Mouse (Mus musculus): ENCODE measurements around the gene Sla2. TPM values are rescaled to one million over a fixed set of nuclear protein-coding genes. Genes with fewer than 3 reads are reported as not detected.

The Sla2 gene
- polyA plus RNA-seq, 1 experiment from 2014 or later, result 0.31 TPM

- H3K4me3 ChIP-seq, result no peak overlapping the region
- no peaks in the 10 kb centered on the region for H3K27me3 ChIP-seq
- no peak overlapping the region for H3K9ac ChIP-seq
- no peak overlapping the region for H3K27ac ChIP-seq
- WGBS, result 95% methylated on average over 4 of the region's 4 CpGs
- H3K4me2 ChIP-seq, result no peak overlapping the region
- H3K36me3 ChIP-seq, result peaks cover 57% of the 10 kb centered on the region
- no peaks in the 10 kb centered on the region for H3K9me3 ChIP-seq
- no peak for ATAC-seq (ENCODE audit: low FRiP score)
- H3K4me1 ChIP-seq (replicated peaks), result no peaks in the 10 kb centered on the region
Observed at GRCm38 (mm10) chr2:156874760-156875510, 12.1 kb downstream of the Sla2 start.

GRCm38 (mm10) chr2:156874047-156874759 is 12.8 kb downstream of the Sla2 start:
- 90% methylated on average over 8 of the region's 8 CpGs for WGBS
- no peak for ATAC-seq (ENCODE audit: low FRiP score)
- Histone ChIP-seq H3K4me2 (no peak overlapping the region), H3K4me3 (no peak overlapping the region), H3K36me3 (peaks cover 63% of the 10 kb centered on the region), H3K4me1 (replicated peaks) (no peaks in the 10 kb centered on the region), H3K27ac (no peak overlapping the region), H3K9me3 (no peaks in the 10 kb centered on the region), H3K27me3 (no peaks in the 10 kb centered on the region), H3K9ac (no peak overlapping the region)

- no peaks in the 10 kb centered on the region for H3K27me3 ChIP-seq
- WGBS, result 31% methylated on average over 5 of the region's 5 CpGs
- H3K9me3 ChIP-seq, result no peaks in the 10 kb centered on the region
- no peak overlapping the region for H3K9ac ChIP-seq
- H3K4me1 ChIP-seq (replicated peaks), result no peaks in the 10 kb centered on the region
- no peak for ATAC-seq (ENCODE audit: low FRiP score)
- H3K36me3 ChIP-seq, result peaks cover 69% of the 10 kb centered on the region
- no peak overlapping the region for H3K4me2 ChIP-seq
- no peak overlapping the region for H3K27ac ChIP-seq
- H3K4me3 ChIP-seq, result no peak overlapping the region
Observed at GRCm38 (mm10) chr2:156873629-156874028, 13.4 kb downstream of the Sla2 start.

GRCm38 (mm10) chr2:156870519-156870918 is 16.5 kb downstream of the Sla2 start:
- H3K9me3 ChIP-seq, result no peaks in the 10 kb centered on the region
- no peak for ATAC-seq (ENCODE audit: low FRiP score)
- no peaks in the 10 kb centered on the region for H3K4me1 ChIP-seq (replicated peaks)
- no peak overlapping the region for H3K27ac ChIP-seq
- H3K4me2 ChIP-seq, result no peak overlapping the region
- 63% methylated on average over 6 of the region's 6 CpGs for WGBS
- H3K9ac ChIP-seq, result no peak overlapping the region
- H3K4me3 ChIP-seq, result no peak overlapping the region
- H3K36me3 ChIP-seq, result peaks cover 98% of the 10 kb centered on the region
- no peaks in the 10 kb centered on the region for H3K27me3 ChIP-seq

- peaks cover 91% of the 10 kb centered on the region for H3K36me3 ChIP-seq
- ATAC-seq (ENCODE audit: low FRiP score), result no peak
Observed at GRCm38 (mm10) chr2:156869554-156869953, 17.4 kb downstream of the Sla2 start.

GRCm38 (mm10) chr2:156868994-156869393 is 18.0 kb downstream of the Sla2 start:
- no peak for ATAC-seq (ENCODE audit: low FRiP score)
- H3K9ac ChIP-seq, result no peak overlapping the region
- peaks cover 7% of the 10 kb centered on the region for H3K4me1 ChIP-seq (replicated peaks)
- H3K27ac ChIP-seq, result no peak overlapping the region
- 86% methylated on average over 8 of the region's 8 CpGs for WGBS
- H3K4me2 ChIP-seq, result no peak overlapping the region
- no peaks in the 10 kb centered on the region for H3K9me3 ChIP-seq
- no peak overlapping the region for H3K4me3 ChIP-seq
- no peaks in the 10 kb centered on the region for H3K27me3 ChIP-seq
- H3K36me3 ChIP-seq, result peaks cover 86% of the 10 kb centered on the region

More at GRCm38 (mm10) chr2:156869554-156869953, 17.4 kb downstream of the Sla2 start:
- Histone ChIP-seq H3K9ac (no peak overlapping the region), H3K27me3 (no peaks in the 10 kb centered on the region), H3K4me1 (replicated peaks) (peaks cover 1% of the 10 kb centered on the region; the same call in 1 of the 2 replicates), H3K9me3 (no peaks in the 10 kb centered on the region), H3K4me2 (no peak overlapping the region), H3K27ac (no peak overlapping the region), H3K4me3 (no peak overlapping the region)
- 93% methylated on average over 7 of the region's 7 CpGs for WGBS

- WGBS, result 87% methylated on average over 3 of the region's 3 CpGs
- H3K36me3 ChIP-seq, result peaks cover 41% of the 10 kb centered on the region
- peak overlapping the region; percentile 96 for H3K4me2 ChIP-seq
- H3K27ac ChIP-seq, result no peak overlapping the region
- H3K4me3 ChIP-seq, result peak overlapping the region; percentile 97; the same call in 1 of the 2 replicates
- peaks cover 29% of the 10 kb centered on the region for H3K4me1 ChIP-seq (replicated peaks)
- H3K9ac ChIP-seq, result peak overlapping the region; percentile 97
- no peaks in the 10 kb centered on the region for H3K27me3 ChIP-seq
- no peak for ATAC-seq (ENCODE audit: low FRiP score)
- H3K9me3 ChIP-seq, result no peaks in the 10 kb centered on the region
Observed at GRCm38 (mm10) chr2:156864481-156864880, 22.5 kb downstream of the Sla2 start.

- peak overlapping the region; percentile 97 for H3K4me3 ChIP-seq
- H3K36me3 ChIP-seq, result peaks cover 37% of the 10 kb centered on the region
- H3K27me3 ChIP-seq, result no peaks in the 10 kb centered on the region
- H3K27ac ChIP-seq, result peak overlapping the region; percentile 97
- H3K9me3 ChIP-seq, result no peaks in the 10 kb centered on the region
- WGBS, result 3% methylated on average over 28 of the region's 28 CpGs
- no peak; the same call in 1 of the 2 replicates for ATAC-seq (ENCODE audit: low FRiP score)
- peaks cover 33% of the 10 kb centered on the region for H3K4me1 ChIP-seq (replicated peaks)
- H3K4me2 ChIP-seq, result peak overlapping the region; percentile 96
- peak overlapping the region; percentile 97 for H3K9ac ChIP-seq
Observed at GRCm38 (mm10) chr2:156863487-156864160, 23.4 kb downstream of the Sla2 start.

- Histone ChIP-seq H3K27ac (peak within 1 kb of the TSS; percentile 97), H3K9me3 (no peaks in the 10 kb centered on the region), H3K4me2 (peak within 1 kb of the TSS; percentile 96), H3K36me3 (peaks cover 37% of the 10 kb centered on the region), H3K4me3 (peak within 1 kb of the TSS; percentile 97), H3K4me1 (replicated peaks) (peaks cover 37% of the 10 kb centered on the region), H3K27me3 (no peaks in the 10 kb centered on the region), H3K9ac (peak within 1 kb of the TSS; percentile 97)
- ATAC-seq (ENCODE audit: low FRiP score), result peak; percentile 96
- under 1% methylated on average over 98 of the region's 98 CpGs for WGBS
Observed at GRCm38 (mm10) chr2:156862772-156863486, 24.1 kb downstream of the Sla2 start, which contains the start of gene Rab5if. Gene Rab5if (plus strand): TSS chr2:156863128.

- WGBS, result under 1% methylated on average over 19 of the region's 19 CpGs
- peak overlapping the region; percentile 96 for H3K4me2 ChIP-seq
- peak overlapping the region; percentile 97 for H3K27ac ChIP-seq
- no peaks in the 10 kb centered on the region for H3K27me3 ChIP-seq
- peak; percentile 15 for ATAC-seq (ENCODE audit: low FRiP score)
- H3K4me3 ChIP-seq, result peak overlapping the region; percentile 97
- peaks cover 34% of the 10 kb centered on the region for H3K36me3 ChIP-seq
- H3K4me1 ChIP-seq (replicated peaks), result peaks cover 37% of the 10 kb centered on the region
- H3K9me3 ChIP-seq, result no peaks in the 10 kb centered on the region
- peak overlapping the region; percentile 97 for H3K9ac ChIP-seq
Observed at GRCm38 (mm10) chr2:156862041-156862717, 24.8 kb downstream of the Sla2 start.

GRCm38 (mm10) chr2:156858671-156859070 is 28.3 kb downstream of the Sla2 start:
- Histone ChIP-seq H3K4me1 (replicated peaks) (peaks cover 30% of the 10 kb centered on the region), H3K36me3 (peaks cover 29% of the 10 kb centered on the region), H3K27ac (no peak overlapping the region), H3K4me3 (no peak overlapping the region), H3K9me3 (no peaks in the 10 kb centered on the region), H3K4me2 (no peak overlapping the region), H3K27me3 (no peaks in the 10 kb centered on the region), H3K9ac (no peak overlapping the region)
- WGBS, result 89% methylated on average over 7 of the region's 7 CpGs
- ATAC-seq (ENCODE audit: low FRiP score), result no peak
